8 mouse cellular contexts compared by ENCODE assay signal in genomic region chr11:8652792-8653645, GRCm38 (mm10). TPM values are rescaled to one million over a fixed set of nuclear protein-coding genes. Genes with fewer than 3 reads are reported as not detected.
DNase-seq lines count a peak whose midpoint lies in the region; ATAC-seq and TF ChIP-seq lines count a peak whose summit lies in the region.
"Had no signal": no experiment of that assay in that cellular context is flagged by ENCODE, and none has a peak within 500 bp of the region (broad histone marks: within the 10 kb centered on the region; RNA-seq: fewer than 3 reads in every experiment).

No protein-coding gene starts in this region.

- DNase-seq in kidney, adult 2 months, result no peak
- DNase-seq in kidney, postnatal 14 days, result no peak
- no peak for DNase-seq in testis, postnatal 10 days (ENCODE audit: low spot score)
- no peak for DNase-seq in thymus, postnatal 36 days
- DNase-seq in embryo, embryonic 9.5 days (ENCODE audit: extremely low spot score), result no peak

- peaks cover 41% of the 10 kb centered on the region for H3K4me1 ChIP-seq in kidney, adult 2 months (ENCODE audit: control insufficient read depth, insufficient read depth, low read length)
- no peaks in the 10 kb centered on the region; the same call in 1 of the 2 replicates for H3K4me1 ChIP-seq in testis, adult 2 months (ENCODE audit: control insufficient read depth, insufficient read depth, low read length)
- H3K4me1 ChIP-seq in intestine, embryonic 15.5 days (replicated peaks), result peaks cover 50% of the 10 kb centered on the region

- no peak overlapping the region for H3K4me2 ChIP-seq in intestine, embryonic 15.5 days (replicated peaks)

- no peak for TF ChIP-seq POLR2A in kidney, adult 2 months (IDR thresholded peaks at IDR 0.05; ENCODE audit: low read depth, low read length)
- TF ChIP-seq POLR2A in testis, adult 2 months (IDR thresholded peaks at IDR 0.05; ENCODE audit: control insufficient read depth, low read depth, low read length), result no peak

- no peak overlapping the region for H3K9ac ChIP-seq in intestine, embryonic 15.5 days

- no peak overlapping the region for H3K4me3 ChIP-seq in kidney, adult 2 months (ENCODE audit: insufficient read depth, low read depth, low read length)
- H3K4me3 ChIP-seq in testis, adult 2 months (ENCODE audit: control insufficient read depth, low read depth, low read length), result no peak overlapping the region
- H3K4me3 ChIP-seq in intestine, embryonic 15.5 days (replicated peaks), result no peak overlapping the region

- WGBS in kidney, adult 2 months, result 44% methylated on average over 10 of the region's 10 CpGs
- 41% methylated on average over 10 of the region's 10 CpGs for WGBS in intestine, embryonic 15.5 days

- ATAC-seq in intestine, embryonic 15.5 days, result no peak

- H3K36me3 ChIP-seq in kidney, adult 2 months (ENCODE audit: control insufficient read depth, insufficient read depth, low read length), result no peaks in the 10 kb centered on the region
- H3K36me3 ChIP-seq in testis, adult 2 months (ENCODE audit: control insufficient read depth, insufficient read depth, low read length), result no peaks in the 10 kb centered on the region
- H3K36me3 ChIP-seq in intestine, embryonic 15.5 days, result no peaks in the 10 kb centered on the region

- H3K27me3 ChIP-seq in kidney, adult 2 months (replicated peaks; ENCODE audit: control insufficient read depth, insufficient read depth, low read length), result no peaks in the 10 kb centered on the region
- H3K27me3 ChIP-seq in testis, adult 2 months (ENCODE audit: control insufficient read depth, insufficient read depth, low read length), result no peaks in the 10 kb centered on the region
- H3K27me3 ChIP-seq in intestine, embryonic 15.5 days (replicated peaks), result no peaks in the 10 kb centered on the region

- TF ChIP-seq CTCF in kidney, adult 2 months (conservative IDR thresholded peaks at IDR 0.05; ENCODE audit: insufficient read depth, insufficient read length, low read depth, low read length), result no peak
- no peak for TF ChIP-seq CTCF in testis, adult 2 months (IDR thresholded peaks at IDR 0.05; ENCODE audit: control insufficient read depth, insufficient read depth, insufficient replicate concordance, low read depth, low read length)

- H3K27ac ChIP-seq in kidney, adult 2 months (ENCODE audit: insufficient read depth, low read depth, low read length), result peak overlapping the region; percentile 39
- peak overlapping the region; percentile 45; the same call in 1 of the 2 replicates for H3K27ac ChIP-seq in testis, adult 2 months (ENCODE audit: control insufficient read depth, insufficient read depth, low read depth, low read length)
- 0 out of 2 replicates have a peak overlapping the region, but pooled peaks have one; percentile 4 for H3K27ac ChIP-seq in intestine, embryonic 15.5 days
- H3K27ac ChIP-seq: macrophage had no signal

- no peaks in the 10 kb centered on the region for H3K9me3 ChIP-seq in intestine, embryonic 15.5 days

RNA-seq across cellular contexts. Expression of gene Tns3, which starts 11.3 kb away (rescaled TPM):
- 63.7 and 70.5 TPM in 2 replicates for polyA plus RNA-seq in kidney, adult 2 months (2012; rRNA removed)
- polyA plus RNA-seq in testis, adult 2 months (2012; rRNA removed), result 4.8 and 6.6 TPM in 2 replicates
- 21.1 and 22.9 TPM in 2 replicates for polyA plus RNA-seq in intestine, embryonic 15.5 days (2015; fragmentation: Nextera tagmentation; extraction: Ambion mirVana)
